Mouse (Mus musculus): Measurements from ENCODE around the gene Oas2.

Oas2 gene

GRCm38 (mm10) chr5:120732740-120733139 lies 16.9 kb downstream of the Oas2 start:
- DNase-seq (ENCODE audit: extremely low spot score): no peak

- no peak for DNase-seq (ENCODE audit: extremely low spot score)
These were observed 20.3 kb downstream of the Oas2 start for GRCm38 (mm10) chr5:120729319-120729718.

DNA sequence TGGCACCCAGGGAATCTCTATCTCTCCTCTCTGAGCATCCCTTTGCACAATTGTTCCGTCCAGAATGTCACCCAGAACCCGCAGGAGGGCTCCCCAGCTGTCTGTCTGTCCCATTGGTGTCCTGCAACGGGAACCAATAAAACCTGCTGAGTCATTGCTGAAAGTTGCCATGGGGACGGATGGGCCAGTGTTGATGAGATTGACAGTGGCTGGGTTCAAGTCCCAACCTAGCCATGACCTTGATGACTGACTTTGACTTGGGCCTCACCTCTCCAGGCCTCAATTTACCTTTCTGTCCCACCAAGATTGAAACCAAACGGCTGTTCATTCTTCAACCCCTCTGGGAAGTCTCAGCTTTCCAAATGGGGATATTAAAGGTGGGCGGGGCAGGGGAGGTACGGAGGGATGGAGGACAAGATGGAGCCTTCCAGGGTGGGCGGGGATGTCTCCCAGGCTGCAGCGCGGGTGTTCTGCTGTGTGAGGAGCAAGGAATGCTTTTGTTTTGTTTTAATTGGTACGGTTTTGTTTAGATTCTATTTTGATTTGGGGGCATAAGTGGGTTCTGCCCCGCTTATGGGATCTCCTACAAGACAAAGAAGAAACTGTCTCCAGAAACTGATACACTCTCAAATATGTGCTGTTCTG lies 23.7 kb downstream of the Oas2 start:
- no peak for DNase-seq (ENCODE audit: extremely low spot score)

DNA sequence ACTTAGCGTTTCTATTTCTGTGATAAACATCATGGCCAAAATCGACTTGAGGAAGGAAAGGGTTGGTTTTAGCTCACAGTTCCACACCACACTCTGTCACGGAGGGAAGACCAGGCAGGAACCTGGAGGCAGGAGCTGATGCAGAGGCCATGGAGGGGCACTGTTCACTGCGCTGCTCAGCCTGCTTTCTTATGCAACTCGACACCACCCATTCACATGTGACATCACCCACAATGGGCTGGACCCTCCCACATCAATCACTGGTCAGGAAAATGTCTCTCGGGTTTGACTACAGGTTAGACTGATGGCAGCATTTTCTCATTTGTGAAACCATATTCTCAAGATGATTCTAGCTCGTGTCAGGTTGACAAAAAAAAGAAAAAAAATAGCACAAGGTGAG lies 28.6 kb downstream of the Oas2 start:
- no peak for DNase-seq (ENCODE audit: extremely low spot score)

GRCm38 (mm10) chr5:120718600-120719378 lies 30.9 kb downstream of the Oas2 start:
- DNase-seq (ENCODE audit: extremely low spot score): no peak

DNA sequence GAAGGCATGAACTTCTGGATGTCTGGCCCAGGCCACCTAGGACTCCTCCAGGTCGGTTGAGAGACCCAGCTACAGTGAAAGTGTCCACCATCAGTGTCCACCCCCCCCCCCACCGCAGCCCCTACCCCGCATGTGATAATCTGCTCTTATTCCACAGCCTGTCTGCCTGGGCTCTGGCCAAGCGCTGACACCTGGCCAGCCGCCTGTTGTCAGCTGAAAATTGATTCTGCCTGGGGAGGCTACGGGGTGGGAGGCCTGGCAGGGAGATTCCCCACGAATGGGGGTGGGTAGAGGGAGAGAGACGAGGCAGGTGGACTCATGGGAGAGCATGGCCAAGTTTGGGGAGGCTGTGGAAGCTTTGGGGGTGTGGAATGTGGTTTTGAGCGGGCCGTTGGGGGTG lies 32.5 kb downstream of the Oas2 start:
- no peak for DNase-seq (ENCODE audit: extremely low spot score)

GRCm38 (mm10) chr5:120714314-120714713 lies 35.3 kb downstream of the Oas2 start:
- DNase-seq (ENCODE audit: extremely low spot score): peak; percentile 76

DNA sequence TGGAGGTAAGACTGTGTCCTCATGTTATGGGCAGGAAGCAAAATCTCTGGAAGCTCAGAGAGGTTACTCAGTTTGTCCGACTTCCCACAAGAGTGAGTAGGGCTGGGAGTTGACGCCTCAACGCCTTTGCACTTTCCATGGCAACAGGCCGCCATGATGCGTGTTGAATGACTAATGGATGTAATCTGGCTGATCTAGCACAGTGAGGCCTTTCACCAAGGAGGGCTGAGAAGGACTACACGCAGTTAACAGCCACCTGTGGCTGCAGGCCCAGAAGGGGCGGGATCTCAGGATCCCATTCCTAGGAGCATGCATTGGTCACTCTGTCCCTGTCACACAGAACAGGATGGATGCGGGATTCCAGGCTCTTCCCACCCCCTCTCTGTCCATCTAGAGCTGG lies 36.9 kb downstream of the Oas2 start:
- no peak for DNase-seq (ENCODE audit: extremely low spot score)

DNA sequence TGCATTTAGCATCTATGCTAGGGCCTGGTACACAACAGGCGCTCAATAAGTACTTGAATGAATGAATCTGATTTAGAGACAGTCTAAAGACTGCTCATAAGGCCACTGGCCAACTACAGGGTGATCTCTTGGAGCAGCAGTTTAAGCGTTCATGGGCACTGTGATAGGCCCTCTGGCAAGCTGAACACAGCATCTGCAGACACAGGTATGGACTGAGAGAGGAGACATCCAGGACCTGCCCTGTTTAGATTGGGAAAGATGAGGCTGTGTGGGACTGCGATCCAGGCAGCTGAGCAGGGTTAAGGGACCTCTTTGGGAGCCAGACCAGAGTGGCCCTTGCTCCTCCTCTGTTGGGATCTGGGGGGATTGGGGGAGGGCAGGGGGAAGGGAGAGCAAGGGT lies 37.8 kb downstream of the Oas2 start, which contains the start of gene Dtx1:
TSS of gene Dtx1 (minus strand) at position 101 of the 400 bp plus-strand sequence.
- DNase-seq (ENCODE audit: extremely low spot score): no peak

GRCm38 (mm10) chr5:120711416-120711815 lies 38.2 kb downstream of the Oas2 start:
- DNase-seq (ENCODE audit: extremely low spot score): no peak

DNA sequence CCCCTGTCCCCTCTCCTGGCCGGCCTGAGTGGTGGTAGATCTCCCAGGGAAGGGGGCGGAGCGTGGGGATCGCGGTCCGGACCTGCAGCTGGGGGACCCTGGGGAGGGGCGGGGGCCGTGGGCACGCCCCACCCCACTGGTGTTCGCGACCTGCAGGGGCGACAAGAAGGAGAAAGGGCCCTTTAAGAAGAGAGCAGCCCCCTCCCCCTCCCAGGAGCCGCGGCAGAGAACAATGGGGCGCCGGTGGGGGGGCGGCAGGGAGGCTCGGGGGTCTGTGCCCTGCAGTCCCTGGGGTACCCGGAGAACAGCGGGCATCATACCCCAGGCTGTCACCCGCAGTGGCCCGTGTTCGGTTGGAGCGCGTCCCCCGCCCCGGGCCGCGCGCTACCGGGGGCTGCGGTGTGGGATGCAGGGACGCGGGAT lies 38.8 kb downstream of the Oas2 start:
- DNase-seq (ENCODE audit: extremely low spot score): no peak

DNA sequence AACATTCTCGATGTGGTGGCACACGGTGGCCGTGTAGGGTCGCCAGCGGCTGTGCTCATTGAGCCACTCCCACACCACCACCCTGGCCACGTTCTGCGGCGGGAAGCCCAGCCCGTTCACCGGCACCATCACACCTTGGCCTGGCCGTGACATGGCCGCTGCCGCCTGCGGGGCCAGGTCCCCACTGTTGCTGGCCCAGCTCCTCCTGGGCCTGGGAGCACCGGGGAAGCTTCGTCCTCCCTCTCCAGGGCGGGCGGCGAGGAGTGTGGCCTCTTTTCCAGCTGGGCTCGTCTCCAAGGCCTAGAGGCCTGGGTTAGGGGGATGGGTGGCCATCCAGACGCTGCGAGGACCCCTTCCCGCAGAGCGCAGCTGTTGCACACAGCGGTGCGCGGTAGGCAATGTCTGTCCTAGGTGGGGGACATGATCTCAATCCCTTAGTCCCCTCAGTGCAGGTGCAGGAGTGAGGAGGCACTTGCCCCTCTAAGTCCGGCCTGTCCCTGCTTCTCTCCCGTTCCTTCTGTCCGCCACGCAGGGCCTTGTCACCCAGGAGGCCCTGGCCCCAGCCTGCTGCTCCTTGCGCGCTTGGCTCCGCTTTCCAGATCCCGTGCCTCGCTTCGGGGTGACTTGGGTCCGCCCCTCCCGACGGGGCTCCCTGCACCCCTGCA lies 39.4 kb downstream of the Oas2 start:
- DNase-seq (ENCODE audit: extremely low spot score): no peak

DNA sequence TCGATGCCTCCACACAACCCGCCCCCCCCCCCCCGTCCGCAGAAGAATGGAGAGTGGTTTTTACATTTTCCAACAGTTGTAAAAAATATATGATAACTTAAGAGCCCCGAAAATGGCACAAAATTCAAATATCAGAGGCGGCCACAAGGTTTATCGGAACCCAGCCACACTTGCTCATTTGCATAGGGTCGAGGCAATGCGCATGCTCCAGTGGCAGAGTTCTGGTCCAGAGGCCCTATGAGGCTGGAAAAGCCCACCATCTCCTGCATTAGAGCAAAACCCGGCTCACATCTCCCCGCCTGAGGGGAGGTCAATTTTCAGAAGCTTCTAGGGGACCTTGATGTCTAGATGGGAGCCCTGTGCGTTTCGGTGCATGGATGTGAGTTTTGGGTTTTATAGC lies 42.7 kb downstream of the Oas2 start:
- no peak for DNase-seq (ENCODE audit: extremely low spot score)

DNA sequence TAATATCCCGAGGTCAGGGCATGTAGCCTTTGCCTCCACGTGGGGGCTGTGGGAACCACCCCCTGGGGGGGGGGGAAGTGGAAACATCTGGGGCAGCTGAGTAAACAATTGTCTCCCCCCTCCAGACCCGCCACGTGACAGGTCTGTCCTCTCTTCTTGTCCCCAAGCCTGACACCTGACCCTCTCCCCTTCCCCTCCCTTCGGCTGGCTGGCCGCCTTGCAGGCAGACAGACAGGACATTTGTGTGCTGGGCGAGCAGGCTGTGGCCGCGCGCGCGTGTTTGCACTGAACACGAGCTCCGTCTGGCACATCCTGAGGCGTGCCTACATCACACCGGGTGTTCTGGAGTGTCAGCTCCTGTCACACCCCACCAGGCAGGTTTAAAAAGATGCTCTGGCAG lies 43.1 kb downstream of the Oas2 start:
- DNase-seq (ENCODE audit: extremely low spot score): peak; percentile 68

DNA sequence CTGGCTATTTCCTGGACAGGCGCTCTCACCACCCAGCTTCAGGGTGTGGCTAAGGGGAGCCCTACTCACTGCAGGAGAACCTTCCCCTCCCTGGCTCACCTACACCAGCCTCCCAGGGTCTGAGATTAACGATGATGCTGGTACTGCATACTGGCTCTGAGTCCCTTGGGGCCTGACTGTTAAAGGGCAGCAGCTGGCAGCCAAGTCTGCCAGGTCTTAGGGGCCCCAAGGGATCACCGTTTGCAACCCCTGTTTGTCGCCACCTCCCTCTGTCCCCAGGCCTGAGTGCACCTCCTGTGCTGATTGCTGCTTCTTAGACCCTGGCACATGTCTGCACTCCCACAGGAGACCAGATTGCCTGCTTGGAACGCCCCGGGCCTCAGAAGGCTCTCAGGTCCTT lies 45.2 kb downstream of the Oas2 start:
- no peak for DNase-seq (ENCODE audit: extremely low spot score)

- no peak for DNase-seq (ENCODE audit: extremely low spot score)
These were observed 46.0 kb downstream of the Oas2 start for GRCm38 (mm10) chr5:120703660-120704059.

DNA sequence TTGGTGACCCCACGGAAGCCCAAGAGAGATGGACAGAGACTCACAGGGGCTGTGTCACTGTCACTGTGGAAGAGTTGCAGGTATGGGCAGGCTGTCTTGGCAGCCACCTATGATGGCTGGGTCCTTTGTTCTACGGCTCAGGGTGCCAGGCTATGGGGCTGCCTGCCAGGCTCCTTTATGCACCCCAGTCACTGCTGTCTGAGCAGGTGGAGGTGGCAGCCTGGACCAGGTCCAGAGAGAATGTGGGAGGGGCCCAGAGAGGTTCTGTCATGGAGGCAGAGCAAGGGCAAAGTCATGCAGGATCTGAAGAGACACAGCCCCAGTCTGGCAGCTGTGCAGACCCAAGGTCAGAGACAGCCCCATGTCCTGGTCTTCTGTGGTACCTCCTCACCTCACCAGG lies 46.7 kb downstream of the Oas2 start:
- no peak for DNase-seq (ENCODE audit: extremely low spot score)

GRCm38 (mm10) chr5:120702421-120702820 lies 47.2 kb downstream of the Oas2 start:
- DNase-seq (ENCODE audit: extremely low spot score): no peak

DNA sequence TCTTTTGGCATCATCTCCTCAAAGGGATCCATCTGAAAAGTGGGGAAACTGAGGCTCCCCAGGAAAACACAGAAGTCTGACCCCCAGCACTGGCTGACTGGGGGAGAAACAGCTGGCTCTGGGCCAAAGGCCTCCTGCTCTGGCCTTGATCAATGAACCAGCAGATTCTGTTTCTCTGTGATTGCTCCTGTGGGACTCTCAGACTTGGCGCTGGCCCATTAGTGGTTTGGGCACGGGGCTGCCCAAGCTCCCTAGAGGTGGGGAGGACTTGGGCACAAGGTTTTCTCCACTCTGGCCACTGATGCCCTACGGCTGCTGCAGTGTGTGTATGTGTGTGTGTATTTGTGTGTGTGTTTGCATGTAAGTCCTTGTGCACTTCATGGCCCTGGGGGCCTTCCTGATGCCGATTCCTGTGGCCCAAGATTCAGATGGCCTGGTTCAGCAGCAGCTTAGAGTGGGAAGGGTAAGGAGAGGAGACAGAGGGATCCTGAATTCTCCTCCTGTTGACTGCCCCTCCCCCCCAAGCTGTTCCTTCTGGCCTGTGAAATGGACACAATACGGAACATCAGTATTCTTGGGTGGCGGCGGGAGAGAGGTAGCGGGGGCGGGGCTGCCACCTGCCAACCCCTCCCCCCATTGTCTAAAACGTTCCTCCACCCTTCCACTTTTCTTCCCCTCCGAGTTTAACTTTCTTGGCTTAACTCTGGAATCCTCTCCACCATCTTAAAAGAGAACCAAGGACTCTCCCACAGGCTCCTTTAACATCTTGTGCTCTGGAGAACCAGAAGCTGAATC lies 48.5 kb downstream of the Oas2 start:
- DNase-seq (ENCODE audit: extremely low spot score): no peak

GRCm38 (mm10) chr5:120698801-120699391 lies 50.8 kb downstream of the Oas2 start:
- no peak for DNase-seq (ENCODE audit: extremely low spot score)

GRCm38 (mm10) chr5:120698181-120698580 lies 51.5 kb downstream of the Oas2 start:
- DNase-seq (ENCODE audit: extremely low spot score): no peak

- no peak for DNase-seq (ENCODE audit: extremely low spot score)
These were observed 52.8 kb downstream of the Oas2 start for GRCm38 (mm10) chr5:120696865-120697264.
